Mouse (Mus musculus) layer of hippocampus, adult 9-11 months (tissue): ENCODE results near the gene Mcam.

Experiments used
- DNase-seq: peaks from one replicate; pipeline ENCODE4 v3.0.0; 2022

The Mcam gene

GRCm38 (mm10) chr9:44134101-44134850, at the start of gene Mcam:
Gene Mcam, plus strand, starts transcription at chr9:44134469.
- no peak for DNase-seq

GRCm38 (mm10) chr9:44084659-44085229, 49.5 kb upstream of the Mcam start:
- DNase-seq = peak; percentile 94

- DNase-seq = no peak
These were observed 49.0 kb upstream of the Mcam start for GRCm38 (mm10) chr9:44085276-44085675.

GRCm38 (mm10) chr9:44085741-44086665, 48.3 kb upstream of the Mcam start:
- DNase-seq = peak; percentile 88

GRCm38 (mm10) chr9:44086960-44087359, 47.3 kb upstream of the Mcam start:
- DNase-seq = no peak

- peak; percentile 89 for DNase-seq
These were observed 46.4 kb upstream of the Mcam start for GRCm38 (mm10) chr9:44087761-44088455.

- peak; percentile 81 for DNase-seq
These were observed 45.2 kb upstream of the Mcam start for GRCm38 (mm10) chr9:44088877-44089608.

GRCm38 (mm10) chr9:44093612-44094503, 40.4 kb upstream of the Mcam start:
- DNase-seq = peak; percentile 84

- no peak for DNase-seq
These were observed 39.5 kb upstream of the Mcam start for GRCm38 (mm10) chr9:44094737-44095136.

- DNase-seq = no peak
These were observed 38.5 kb upstream of the Mcam start for GRCm38 (mm10) chr9:44095781-44096180.

GRCm38 (mm10) chr9:44096536-44096935, 37.7 kb upstream of the Mcam start:
- peak; percentile 79 for DNase-seq

- no peak for DNase-seq
These were observed 32.8 kb upstream of the Mcam start, which contains the start of gene Mfrp for GRCm38 (mm10) chr9:44101490-44101889. Gene Mfrp, plus strand, starts transcription at chr9:44101729.

GRCm38 (mm10) chr9:44104881-44105280, 29.4 kb upstream of the Mcam start:
- DNase-seq = no peak

- no peak for DNase-seq
These were observed 28.5 kb upstream of the Mcam start for GRCm38 (mm10) chr9:44105781-44106180.

GRCm38 (mm10) chr9:44106182-44106581, 28.1 kb upstream of the Mcam start:
- DNase-seq = no peak

- DNase-seq = no peak
These were observed 27.7 kb upstream of the Mcam start for GRCm38 (mm10) chr9:44106596-44106995.

- DNase-seq = peak; percentile 82
These were observed 27.2 kb upstream of the Mcam start, which contains the start of gene C1qtnf5 for GRCm38 (mm10) chr9:44107110-44107509. Gene C1qtnf5, plus strand, starts transcription at chr9:44107245.

- DNase-seq = no peak
These were observed 26.6 kb upstream of the Mcam start for GRCm38 (mm10) chr9:44107557-44108179.

- no peak for DNase-seq
These were observed 25.8 kb upstream of the Mcam start for GRCm38 (mm10) chr9:44108269-44109055.
